Mouse (Mus musculus) ovary, postnatal 36 days (tissue): ENCODE results near the gene Gm21748.
"Not testable (repeated sequence)": the region's sequence is repeated elsewhere in the genome, so short reads cannot be mapped to it uniquely, and the experiment has no call there.

Source experiments
- DNase-seq: peaks from one replicate; pipeline ENCODE4 v3.0.0; 2022; ENCODE audit warnings: low spot score, mixed read lengths

Gene Gm21748

GRCm38 (mm10) chrY:90839077-90839476 lies at the start of gene Gm21748:
Gene Gm21748, minus strand, starts transcription at chrY:90839177.
- not testable (repeated sequence) for DNase-seq
